ENCODE assay signal across 8 mouse cellular contexts in the genomic region with DNA sequence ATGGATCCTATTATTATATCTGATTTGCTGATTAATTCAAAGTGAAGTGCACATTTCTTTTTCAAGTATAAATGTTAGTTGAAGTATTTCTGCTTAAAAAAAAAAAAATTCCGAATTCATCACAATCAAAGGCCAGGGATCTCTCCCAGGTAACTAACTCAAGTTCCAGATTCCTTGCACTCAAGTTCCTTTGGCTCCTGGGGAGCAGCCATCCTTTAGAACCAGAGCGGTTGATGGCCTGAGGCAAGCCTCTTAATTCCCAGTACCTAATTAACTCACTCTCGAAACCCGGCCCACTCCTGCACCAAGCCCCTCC. TPM values are rescaled to one million over a fixed set of nuclear protein-coding genes. Genes with fewer than 3 reads are reported as not detected.
DNase-seq lines count a peak whose midpoint lies in the region; ATAC-seq lines count a peak whose summit lies in the region.

No protein-coding gene starts in this region.

- peaks cover 9% of the 10 kb centered on the region for H3K4me1 ChIP-seq in kidney, embryonic 16.5 days (ENCODE audit: insufficient read depth, low read length)
- H3K4me1 ChIP-seq in embryonic facial prominence, embryonic 10.5 days, result peaks cover 12% of the 10 kb centered on the region
- H3K4me1 ChIP-seq in hindbrain, embryonic 15.5 days (replicated peaks), result peaks cover 15% of the 10 kb centered on the region
- H3K4me1 ChIP-seq in midbrain, embryonic 14.5 days (ENCODE audit: control insufficient read depth, insufficient read depth, low read length), result peaks cover 4% of the 10 kb centered on the region; the same call in 1 of the 2 replicates

- no peak overlapping the region for H3K9ac ChIP-seq in kidney, embryonic 16.5 days (replicated peaks; ENCODE audit: low read length)
- H3K9ac ChIP-seq in hindbrain, embryonic 15.5 days, result no peak overlapping the region; the same call in 1 of the 2 replicates
- no peak overlapping the region for H3K9ac ChIP-seq in midbrain, embryonic 14.5 days (replicated peaks; ENCODE audit: low read length)

- no peak overlapping the region for H3K27ac ChIP-seq in kidney, embryonic 16.5 days (ENCODE audit: low read length)
- peak overlapping the region; percentile 97 for H3K27ac ChIP-seq in embryonic facial prominence, embryonic 10.5 days (replicated peaks)
- H3K27ac ChIP-seq in hindbrain, embryonic 15.5 days (replicated peaks), result 0 out of 2 replicates have a peak overlapping the region, but pooled peaks have one; percentile 40
- H3K27ac ChIP-seq in midbrain, embryonic 14.5 days (replicated peaks; ENCODE audit: low read depth, low read length), result 0 out of 2 replicates have a peak overlapping the region, but pooled peaks have one; percentile 6

- no peak for ATAC-seq in kidney, embryonic 16.5 days (ENCODE audit: low FRiP score, low TSS enrichment)
- no peak for ATAC-seq in hindbrain, embryonic 15.5 days (ENCODE audit: low FRiP score, low read depth)
- no peak for ATAC-seq in midbrain, embryonic 14.5 days (ENCODE audit: low FRiP score, low TSS enrichment)

- no peaks in the 10 kb centered on the region for H3K27me3 ChIP-seq in kidney, embryonic 16.5 days (ENCODE audit: insufficient read depth, low read length)
- H3K27me3 ChIP-seq in embryonic facial prominence, embryonic 10.5 days (replicated peaks; ENCODE audit: low read depth, poor library complexity, severe bottlenecking), result no peaks in the 10 kb centered on the region
- H3K27me3 ChIP-seq in hindbrain, embryonic 15.5 days, result no peaks in the 10 kb centered on the region
- no peaks in the 10 kb centered on the region for H3K27me3 ChIP-seq in midbrain, embryonic 14.5 days (ENCODE audit: control insufficient read depth, insufficient read depth, low read length)

- peaks cover 14% of the 10 kb centered on the region for H3K36me3 ChIP-seq in kidney, embryonic 16.5 days (ENCODE audit: insufficient read depth, low read length)
- peaks cover 21% of the 10 kb centered on the region for H3K36me3 ChIP-seq in embryonic facial prominence, embryonic 10.5 days (replicated peaks)
- H3K36me3 ChIP-seq in hindbrain, embryonic 15.5 days, result peaks cover 14% of the 10 kb centered on the region
- H3K36me3 ChIP-seq in midbrain, embryonic 14.5 days (ENCODE audit: control insufficient read depth, insufficient read depth, low read length), result peaks cover 14% of the 10 kb centered on the region

- H3K9me3 ChIP-seq in kidney, embryonic 16.5 days (ENCODE audit: low read length), result no peaks in the 10 kb centered on the region
- no peaks in the 10 kb centered on the region for H3K9me3 ChIP-seq in embryonic facial prominence, embryonic 10.5 days
- no peaks in the 10 kb centered on the region for H3K9me3 ChIP-seq in hindbrain, embryonic 15.5 days
- no peaks in the 10 kb centered on the region for H3K9me3 ChIP-seq in midbrain, embryonic 14.5 days (ENCODE audit: control insufficient read depth, low read length)

- DNase-seq in kidney, adult 18-20 months, result no peak
- no peak for DNase-seq in embryonic facial prominence, embryonic 10.5 days (ENCODE audit: low spot score)
- DNase-seq in midbrain, embryonic 14.5 days, result no peak
- DNase-seq in layer of hippocampus, postnatal 25 days (ENCODE audit: extremely low spot score in 1 of 2, low spot score in 1 of 2), result no peak
- no peak for DNase-seq in frontal cortex, postnatal 10 days (ENCODE audit: low spot score in 2 of 2)
- DNase-seq in retina, postnatal 1 day, result no peak

- peak overlapping the region; percentile 97 for H3K4me3 ChIP-seq in kidney, embryonic 16.5 days (ENCODE audit: low read length)
- H3K4me3 ChIP-seq in embryonic facial prominence, embryonic 10.5 days, result peak overlapping the region; percentile 80
- H3K4me3 ChIP-seq in hindbrain, embryonic 15.5 days, result peak overlapping the region; percentile 90
- H3K4me3 ChIP-seq in midbrain, embryonic 14.5 days (replicated peaks; ENCODE audit: low read depth, low read length), result peak overlapping the region; percentile 96

- under 1% methylated on average over 4 of the region's 4 CpGs for WGBS in kidney, embryonic 16.5 days
- WGBS in embryonic facial prominence, embryonic 10.5 days, result 3% methylated on average over 4 of the region's 4 CpGs
- WGBS in hindbrain, embryonic 15.5 days, result 3% methylated on average over 4 of the region's 4 CpGs
- 4% methylated on average over 4 of the region's 4 CpGs for WGBS in midbrain, embryonic 14.5 days

- H3K4me2 ChIP-seq in kidney, embryonic 16.5 days (replicated peaks; ENCODE audit: low read depth, low read length), result peak overlapping the region; percentile 80
- H3K4me2 ChIP-seq in hindbrain, embryonic 15.5 days, result peak overlapping the region; percentile 67
- H3K4me2 ChIP-seq in midbrain, embryonic 14.5 days (ENCODE audit: low read length), result peak overlapping the region; percentile 44

RNA-seq across cellular contexts. Expression of a gene that starts 1.9 kb away (rescaled TPM):
- polyA plus RNA-seq in kidney, embryonic 16.5 days (2015; fragmentation: Nextera tagmentation; extraction: Ambion mirVana), result 188 and 196 TPM in 2 replicates
- 274 and 289 TPM in 2 replicates for polyA plus RNA-seq in embryonic facial prominence, embryonic 10.5 days (2016; fragmentation: Nextera tagmentation; extraction: Ambion mirVana)
- polyA plus RNA-seq in hindbrain, embryonic 15.5 days (2015; fragmentation: Nextera tagmentation; extraction: Ambion mirVana), result 63.2 and 68.9 TPM in 2 replicates
- 71.6 and 98.4 TPM in 2 replicates for polyA plus RNA-seq in midbrain, embryonic 14.5 days (2014; fragmentation: Nextera tagmentation; extraction: Ambion mirVana)
- 10 to 100 TPM; 16.1 to 21.6 TPM for total RNA-seq in layer of hippocampus, postnatal 25 days (2021)

RNA-seq across cellular contexts. Expression of a gene that starts 28.8 kb away (rescaled TPM):
- polyA plus RNA-seq in kidney, embryonic 16.5 days (2015; fragmentation: Nextera tagmentation; extraction: Ambion mirVana), result 325 and 353 TPM in 2 replicates
- 268 and 276 TPM in 2 replicates for polyA plus RNA-seq in embryonic facial prominence, embryonic 10.5 days (2016; fragmentation: Nextera tagmentation; extraction: Ambion mirVana)
- polyA plus RNA-seq in hindbrain, embryonic 15.5 days (2015; fragmentation: Nextera tagmentation; extraction: Ambion mirVana), result 311 and 334 TPM in 2 replicates
- polyA plus RNA-seq in midbrain, embryonic 14.5 days (2014; fragmentation: Nextera tagmentation; extraction: Ambion mirVana), result 336 and 363 TPM in 2 replicates
- total RNA-seq in layer of hippocampus, postnatal 25 days (2021), result 100 to 1,000 TPM; 200 to 202 TPM

RNA-seq across cellular contexts. Expression of a gene that starts 29.4 kb away (rescaled TPM):
- 31.9 and 33.3 TPM in 2 replicates for polyA plus RNA-seq in kidney, embryonic 16.5 days (2015; fragmentation: Nextera tagmentation; extraction: Ambion mirVana)
- polyA plus RNA-seq in embryonic facial prominence, embryonic 10.5 days (2016; fragmentation: Nextera tagmentation; extraction: Ambion mirVana), result 36.7 and 37.7 TPM in 2 replicates
- polyA plus RNA-seq in hindbrain, embryonic 15.5 days (2015; fragmentation: Nextera tagmentation; extraction: Ambion mirVana), result 30.2 and 33.4 TPM in 2 replicates
- polyA plus RNA-seq in midbrain, embryonic 14.5 days (2014; fragmentation: Nextera tagmentation; extraction: Ambion mirVana), result 37.0 and 39.0 TPM in 2 replicates
- total RNA-seq in layer of hippocampus, postnatal 25 days (2021), result 10 to 100 TPM; 21.1 to 22.5 TPM
